In the genomic region with DNA sequence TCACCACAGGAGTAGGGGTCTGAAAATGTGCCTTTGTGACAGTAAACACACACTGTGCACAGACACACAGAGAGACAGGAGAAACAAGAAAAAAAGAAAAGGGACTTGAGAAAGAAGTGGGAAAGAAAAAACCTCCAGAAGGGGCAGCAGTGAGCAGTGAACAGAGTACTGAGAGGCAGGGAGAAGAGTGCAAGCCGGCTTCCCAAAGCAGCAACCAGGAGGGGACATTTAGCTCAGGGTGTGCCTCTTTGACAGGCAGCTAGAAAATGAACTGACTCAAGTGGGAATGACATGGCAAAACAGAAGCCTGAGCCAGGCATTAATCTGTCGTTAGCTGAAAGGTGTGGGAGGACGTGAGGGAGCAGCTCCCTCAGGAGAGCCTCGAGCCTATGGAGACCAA, we compare ENCODE assay signal across 9 mouse cellular contexts. TPM values are rescaled to one million over a fixed set of nuclear protein-coding genes. Genes with fewer than 3 reads are reported as not detected.
A peak's percentile ranks its signal among the peaks of the same experiment; 100 is the strongest.
DNase-seq lines count a peak whose midpoint lies in the region; ATAC-seq and TF ChIP-seq lines count a peak whose summit lies in the region.
"Had no signal": no experiment of that assay in that cellular context is flagged by ENCODE, and none has a peak within 500 bp of the region (broad histone marks: within the 10 kb centered on the region; RNA-seq: fewer than 3 reads in every experiment).

No protein-coding gene starts in this region.

- 37% methylated on average over 4 of the region's 4 CpGs for WGBS in kidney, postnatal 0 days
- WGBS in liver, embryonic 11.5 days: 59% methylated on average over 4 of the region's 4 CpGs

- CTCF ChIA-PET in Patski (lab: Charles Lee): interaction anchor here (0.8 to 1.1 kb wide), 3 partner anchors 13 to 15 kb away, joined by 4 to 5 read pairs (median 4); no protein-coding TSS in a partner anchor

- no peak overlapping the region for H3K27ac ChIP-seq in kidney, postnatal 0 days
- H3K27ac ChIP-seq in liver, embryonic 11.5 days (ENCODE audit: low read depth, low read length): no peak overlapping the region
- H3K27ac ChIP-seq: neural tube, embryonic 13.5 days had no signal

- peak; percentile 73 for TF ChIP-seq CTCF in kidney, postnatal 0 days (IDR thresholded peaks at IDR 0.05; ENCODE audit: low read depth)
- peak; percentile 59 for TF ChIP-seq CTCF in Patski (IDR thresholded peaks at IDR 0.05)

- POLR2A ChIA-PET in Patski (lab: Charles Lee): interaction anchor here (0.6 kb wide), 1 partner anchor 27 kb away, joined by 3 read pairs; a partner anchor contains a TSS

- in situ Hi-C loops in Patski (cut with MboI; ENCODE audit: low pct_unique_long_range_greater_than_20kb): no loop called here

- no peaks in the 10 kb centered on the region for H3K27me3 ChIP-seq in kidney, postnatal 0 days (ENCODE audit: insufficient read depth, low read length)
- no peaks in the 10 kb centered on the region for H3K27me3 ChIP-seq in Patski
- H3K27me3 ChIP-seq in liver, embryonic 11.5 days (replicated peaks; ENCODE audit: control insufficient read depth, insufficient read depth, low read length): no peaks in the 10 kb centered on the region
- H3K27me3 ChIP-seq: neural tube, embryonic 13.5 days had no signal

- H3K9ac ChIP-seq in kidney, postnatal 0 days (ENCODE audit: low read depth, low read length): no peak overlapping the region
- no peak overlapping the region for H3K9ac ChIP-seq in liver, embryonic 11.5 days (ENCODE audit: low read depth, low read length)
- H3K9ac ChIP-seq: neural tube, embryonic 13.5 days had no signal

- no peak overlapping the region for H3K4me2 ChIP-seq in kidney, postnatal 0 days (ENCODE audit: low read length)
- no peak overlapping the region for H3K4me2 ChIP-seq in liver, embryonic 11.5 days
- H3K4me2 ChIP-seq: neural tube, embryonic 13.5 days had no signal

- DNase-seq in kidney, postnatal 0 days (ENCODE audit: low spot score): peak; percentile 74
- DNase-seq in kidney, adult 18-20 months: no peak
- no peak for DNase-seq in Patski (ENCODE audit: low read depth, low spot score)
- peak; percentile 19 for DNase-seq in embryo, embryonic 10 days (ENCODE audit: low spot score)
- peak; percentile 14 for DNase-seq in hindlimb bud, embryonic 11.5 days (ENCODE audit: extremely low spot score, low read depth, low spot score)
- DNase-seq in liver, embryonic 11.5 days (ENCODE audit: low spot score): no peak
- peak; percentile 65 for DNase-seq in right cerebral cortex, postnatal 4 days

- H3K9me3 ChIP-seq in kidney, postnatal 0 days (replicated peaks; ENCODE audit: low read length): no peaks in the 10 kb centered on the region
- no peaks in the 10 kb centered on the region for H3K9me3 ChIP-seq in liver, embryonic 11.5 days (ENCODE audit: control insufficient read depth, low read length)
- H3K9me3 ChIP-seq: neural tube, embryonic 13.5 days had no signal

- H3K4me3 ChIP-seq in kidney, postnatal 0 days (replicated peaks; ENCODE audit: low read depth, low read length): no peak overlapping the region
- H3K4me3 ChIP-seq in liver, embryonic 11.5 days (ENCODE audit: low read depth, low read length): no peak overlapping the region
- H3K4me3 ChIP-seq: neural tube, embryonic 13.5 days had no signal

- H3K36me3 ChIP-seq in kidney, postnatal 0 days (ENCODE audit: insufficient read depth, low read length): peaks cover 36% of the 10 kb centered on the region
- H3K36me3 ChIP-seq in liver, embryonic 11.5 days (ENCODE audit: control insufficient read depth, insufficient read depth, low read length): peaks cover 6% of the 10 kb centered on the region; the same call in 1 of the 2 replicates

- 0 out of 2 replicates have a peak, but pooled peaks have one; percentile 29 for ATAC-seq in kidney, postnatal 0 days (replicated peaks; ENCODE audit: low FRiP score, low read depth)
- ATAC-seq in Patski: no peak
- peak; percentile 60; the same call in 1 of the 2 replicates for ATAC-seq in liver, embryonic 11.5 days (replicated peaks; ENCODE audit: low FRiP score)
- no peak for ATAC-seq in activated CD4-positive, CD25-positive, alpha-beta regulatory T cell, adult 4 months

- H3K4me1 ChIP-seq in kidney, postnatal 0 days (replicated peaks; ENCODE audit: insufficient read depth, low read length): no peaks in the 10 kb centered on the region
- no peaks in the 10 kb centered on the region for H3K4me1 ChIP-seq in liver, embryonic 11.5 days (replicated peaks; ENCODE audit: control insufficient read depth, insufficient read depth, low read length)
- H3K4me1 ChIP-seq: neural tube, embryonic 13.5 days had no signal

RNA-seq across cellular contexts. Expression of a gene that starts 27.5 kb away (rescaled TPM):
- polyA plus RNA-seq in kidney, postnatal 0 days (2015; fragmentation: Nextera tagmentation; extraction: Ambion mirVana): 20.8 and 22.3 TPM in 2 replicates
- polyA plus RNA-seq in Patski (2021): 25.3 TPM
- 23.0 and 23.3 TPM in 2 replicates for polyA plus RNA-seq in liver, embryonic 11.5 days (2014; fragmentation: Nextera tagmentation; extraction: Ambion mirVana)
- polyA plus RNA-seq in activated CD4-positive, CD25-positive, alpha-beta regulatory T cell, adult 4 months (2017; shearing (Covaris generic)): 10 to 100 TPM; 24.4 to 31.2 TPM

RNA-seq across cellular contexts. Expression of a gene that starts 27.8 kb away (rescaled TPM):
- polyA plus RNA-seq in kidney, postnatal 0 days (2015; fragmentation: Nextera tagmentation; extraction: Ambion mirVana): 16.1 and 17.2 TPM in 2 replicates
- polyA plus RNA-seq in Patski (2021): 11.4 TPM
- polyA plus RNA-seq in liver, embryonic 11.5 days (2014; fragmentation: Nextera tagmentation; extraction: Ambion mirVana): 16.3 TPM in 2 replicates
- polyA plus RNA-seq in activated CD4-positive, CD25-positive, alpha-beta regulatory T cell, adult 4 months (2017; shearing (Covaris generic)): 10 to 100 TPM; 13.3 to 13.6 TPM

RNA-seq across cellular contexts. Expression of a gene that starts 33.2 kb away (rescaled TPM):
- polyA plus RNA-seq in kidney, postnatal 0 days (2015; fragmentation: Nextera tagmentation; extraction: Ambion mirVana): 111 and 114 TPM in 2 replicates
- polyA plus RNA-seq in Patski (2021): 80.1 TPM
- polyA plus RNA-seq in liver, embryonic 11.5 days (2014; fragmentation: Nextera tagmentation; extraction: Ambion mirVana): 99.2 and 100 TPM in 2 replicates
- 100 to 1,000 TPM; 128 to 138 TPM for polyA plus RNA-seq in activated CD4-positive, CD25-positive, alpha-beta regulatory T cell, adult 4 months (2017; shearing (Covaris generic))

RNA-seq across cellular contexts. Expression of a gene that starts 33.3 kb away (rescaled TPM):
- polyA plus RNA-seq in kidney, postnatal 0 days (2015; fragmentation: Nextera tagmentation; extraction: Ambion mirVana): 4.6 and 5.3 TPM in 2 replicates
- polyA plus RNA-seq in Patski (2021): 15.2 TPM
- 5.1 and 5.4 TPM in 2 replicates for polyA plus RNA-seq in liver, embryonic 11.5 days (2014; fragmentation: Nextera tagmentation; extraction: Ambion mirVana)
- polyA plus RNA-seq in activated CD4-positive, CD25-positive, alpha-beta regulatory T cell, adult 4 months (2017; shearing (Covaris generic)): 10 to 100 TPM in 1 of 2 experiments, 1 to 10 TPM in 1; 6.4 to 11.5 TPM

RNA-seq across cellular contexts. Expression of a gene that starts 46.6 kb away (rescaled TPM):
- 0.05 and 0.40 TPM in 2 replicates for polyA plus RNA-seq in kidney, postnatal 0 days (2015; fragmentation: Nextera tagmentation; extraction: Ambion mirVana)
- polyA plus RNA-seq in Patski (2021): not detected
- polyA plus RNA-seq in liver, embryonic 11.5 days (2014; fragmentation: Nextera tagmentation; extraction: Ambion mirVana): 124 and 136 TPM in 2 replicates
- under 1 TPM in 1 of 2 experiments, not detected in 1; 0.24 TPM for polyA plus RNA-seq in activated CD4-positive, CD25-positive, alpha-beta regulatory T cell, adult 4 months (2017; shearing (Covaris generic))

Comparison
In these comparisons a context has a peak if more than half of its experiments do, and no peak if none do; other contexts are left out.
1. DNase-seq: peak in kidney, postnatal 0 days (single experiment), embryo, embryonic 10 days (single experiment), hindlimb bud, embryonic 11.5 days (single experiment) and right cerebral cortex, postnatal 4 days (single experiment); none in kidney, adult 18-20 months (single experiment), Patski (single experiment) and liver, embryonic 11.5 days (single experiment).
2. ATAC-seq: peak in kidney, postnatal 0 days (single experiment) and liver, embryonic 11.5 days (single experiment); none in Patski (single experiment) and activated CD4-positive, CD25-positive, alpha-beta regulatory T cell, adult 4 months (single experiment).